Mouse (Mus musculus) embryonic fibroblast, embryonic 13.5 days (primary cell): ENCODE data around the gene Dmbt1.
"Not testable (repeated sequence)": the region's sequence is repeated elsewhere in the genome, so short reads cannot be mapped to it uniquely, and the experiment has no call there.

Source experiments
- CTCF ChIP-seq: IDR thresholded peaks from 2 replicates; pipeline ENCODE4 v1.5.1; 2011; ENCODE audit warnings: mild to moderate bottlenecking, control low read depth, low read length, moderate library complexity, borderline replicate concordance; ENCODE audit not compliant: insufficient read depth
- POLR2A ChIP-seq: IDR thresholded peaks from 2 replicates; pipeline ENCODE4 v1.6.1; 2011; ENCODE audit warnings: low read depth, mild to moderate bottlenecking, control low read depth, low read length, moderate library complexity

DNA sequence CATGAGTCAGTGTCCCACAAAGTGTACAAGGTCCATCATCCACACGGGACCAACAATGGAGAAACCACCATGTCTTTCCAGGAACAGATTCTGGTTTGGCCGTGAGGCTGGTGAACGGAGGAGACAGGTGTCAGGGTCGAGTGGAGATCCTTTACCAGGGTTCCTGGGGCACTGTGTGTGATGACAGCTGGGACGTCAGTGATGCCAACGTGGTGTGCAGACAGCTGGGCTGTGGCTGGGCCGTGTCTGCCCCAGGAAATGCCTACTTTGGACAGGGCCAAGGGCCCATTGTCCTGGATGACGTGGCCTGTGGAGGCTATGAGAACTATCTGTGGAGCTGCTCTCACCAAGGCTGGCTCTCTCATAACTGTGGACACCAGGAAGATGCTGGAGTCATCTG, 18.0 kb downstream of the Dmbt1 start:
- not testable (repeated sequence) for TF ChIP-seq CTCF, POLR2A
